Mouse (Mus musculus) liver, embryonic 14.5 days (tissue): ENCODE results near the gene 4930442H23Rik. TPM values are rescaled to one million over a fixed set of nuclear protein-coding genes. Genes with fewer than 3 reads are reported as not detected.

ENCODE experiments used
- ATAC-seq: fragments of 200-750 bp; cut with Nextera tagmentation; 2 replicates; pipeline ENCODE4 v1.8.0; 2017; ENCODE audit warnings: moderate number of reproducible peaks, mild to moderate bottlenecking, moderate library complexity; ENCODE audit not compliant: insufficient read depth
- DNase-seq, 3 experiments: peaks; one replicate each; pipeline ENCODE4 v3.0.0-alpha.2; 2012 to 2013; ENCODE audit warnings: low read depth in 3 of 3, low spot score in 3 of 3
- H3K27ac ChIP-seq: fragments of 300-500 bp; sonication (generic); 2 replicates; pipeline ENCODE4 v1.5.1; 2014; ENCODE audit warnings: moderate library complexity, mild to moderate bottlenecking, control low read depth, inconsistent platforms
- H3K27me3 ChIP-seq: fragments of 300-500 bp; sonication (generic); 2 replicates; pipeline ENCODE4 v1.6.1; 2014; ENCODE audit warnings: mild to moderate bottlenecking, low read length, moderate library complexity; ENCODE audit not compliant: control insufficient read depth, insufficient read depth
- H3K36me3 ChIP-seq: fragments of 300-500 bp; sonication (generic); replicated peaks from 2 replicates; pipeline ENCODE4 v1.6.1; 2014; ENCODE audit warnings: low read depth; ENCODE audit not compliant: control insufficient read depth, insufficient read depth
- H3K4me1 ChIP-seq, 2 experiments: fragments of 200-500 bp in 1 of 2; fragments of 300-500 bp in 1 of 2; sonication (generic) in 1 of 2; replicated peaks; 2 replicates each; pipeline ENCODE4 v1.6.1; 2012 to 2014; ENCODE audit warnings: antibody characterized with exemption in 1 of 2, inconsistent platforms in 1 of 2, low read length in 1 of 2; ENCODE audit not compliant: control insufficient read depth in 2 of 2, insufficient read depth in 2 of 2
- H3K4me2 ChIP-seq: fragments of 300-500 bp; sonication (generic); 2 replicates; pipeline ENCODE4 v1.6.1; 2014; ENCODE audit warnings: low read depth, mild to moderate bottlenecking, control low read depth, moderate library complexity
- H3K4me3 ChIP-seq, 2 experiments: fragments of 200-500 bp in 1 of 2; fragments of 300-500 bp in 1 of 2; sonication (generic) in 1 of 2; 2 replicates each; pipeline ENCODE4 v1.5.1; 2012 to 2014; ENCODE audit warnings: low read depth in 2 of 2, low read length in 2 of 2, mild to moderate bottlenecking in 2 of 2, control low read depth in 1 of 2, inconsistent platforms in 1 of 2, moderate library complexity in 1 of 2; ENCODE audit not compliant: insufficient read depth in 1 of 2
- H3K9ac ChIP-seq: fragments of 300-500 bp; sonication (generic); replicated peaks from 2 replicates; pipeline ENCODE4 v1.6.1; 2014; ENCODE audit warnings: mild to moderate bottlenecking, control low read depth, moderate library complexity
- H3K9me3 ChIP-seq: fragments of 300-500 bp; sonication (generic); 2 replicates; pipeline ENCODE4 v1.6.1; 2016; ENCODE audit warnings: low read length, mixed read lengths; ENCODE audit not compliant: control insufficient read depth
- CTCF ChIP-seq: IDR thresholded peaks from 2 replicates; pipeline ENCODE4 v1.5.1; 2016; ENCODE audit warnings: antibody characterized with exemption, low read depth, control low read depth
- EP300 ChIP-seq: IDR thresholded peaks from 2 replicates; pipeline ENCODE4 v1.6.1; 2016; ENCODE audit warnings: antibody characterized with exemption, low read depth
- WGBS: fragments of 180-500 bp; shearing (Covaris S2); extraction: QIAGEN DNeasy Blood & Tissue Kit; methylation state at CpG from one replicate; pipeline ENCODE4 v1.1.7; 2014; ENCODE audit not compliant: insufficient replicate concordance; 5-methylcytosine and 5-hydroxymethylcytosine counted together
- polyA plus RNA-seq, 2 experiments: library from polyadenylated mRNA; depleted of rRNA in 1 of 2; stranded (reverse) in 1 of 2; unstranded in 1 of 2; fragments of >200 nt; fragmentation: Nextera tagmentation in 1 of 2; extraction: Ambion mirVana in 1 of 2; gene quantifications; 2 replicates each; pipeline versions ENCODE4 v1.2.1 to v1.2.3; 2012 to 2014

The 4930442H23Rik gene
- polyA plus RNA-seq, 2 experiments: not detected

GRCm38 (mm10) chr10:81198990-81199389 lies 15.3 kb upstream of the 4930442H23Rik start:
- DNase-seq (no peak), ATAC-seq (no peak)
- H3K9me3 ChIP-seq: no peaks in the 10 kb centered on the region
- no peak overlapping the region for H3K27ac ChIP-seq
- H3K9ac ChIP-seq: no peak overlapping the region
- H3K36me3 ChIP-seq: no peaks in the 10 kb centered on the region
- TF ChIP-seq EP300: no peak
- no peak for TF ChIP-seq CTCF
- H3K4me1 ChIP-seq: peaks cover 2 to 11% of the 10 kb centered on the region in 2 experiments
- H3K4me2 ChIP-seq: no peak overlapping the region
- peaks cover 26% of the 10 kb centered on the region for H3K27me3 ChIP-seq
- H3K4me3 ChIP-seq: no peak overlapping the region
- WGBS: 73% methylated on average over 6 of the region's 6 CpGs

- Histone ChIP-seq H3K4me3 (no peak overlapping the region), H3K4me2 (no peak overlapping the region), H3K36me3 (no peaks in the 10 kb centered on the region), H3K9ac (no peak overlapping the region), H3K27me3 (peaks cover 32% of the 10 kb centered on the region), H3K27ac (no peak overlapping the region), H3K9me3 (no peaks in the 10 kb centered on the region), H3K4me1 (peaks cover 0 to 7% of the 10 kb centered on the region in 2 experiments; a peak in 3 of 4 replicates)
- no peak for DNase-seq
- 0% methylated on average over 9 of the region's 9 CpGs for WGBS
- no peak for ATAC-seq
- TF ChIP-seq CTCF (peak; percentile 79), EP300 (no peak)
Measured at GRCm38 (mm10) chr10:81198230-81198629, 14.6 kb upstream of the 4930442H23Rik start.

- no peak overlapping the region for H3K4me3 ChIP-seq
- DNase-seq (no peak), ATAC-seq (no peak)
- H3K4me1 ChIP-seq: peaks cover 0 to 8% of the 10 kb centered on the region in 2 experiments; a peak in 2 of 4 replicates
- H3K9ac ChIP-seq: no peak overlapping the region
- 36% methylated on average over 6 of the region's 6 CpGs for WGBS
- H3K4me2 ChIP-seq: no peak overlapping the region
- TF ChIP-seq EP300: no peak
- TF ChIP-seq CTCF: no peak
- H3K27ac ChIP-seq: no peak overlapping the region
- H3K36me3 ChIP-seq: no peaks in the 10 kb centered on the region
- peaks cover 35% of the 10 kb centered on the region for H3K27me3 ChIP-seq
- H3K9me3 ChIP-seq: no peaks in the 10 kb centered on the region
Measured at GRCm38 (mm10) chr10:81197305-81197704, 13.7 kb upstream of the 4930442H23Rik start.

GRCm38 (mm10) chr10:81196470-81197065 lies 12.9 kb upstream of the 4930442H23Rik start:
- no peaks in the 10 kb centered on the region for H3K36me3 ChIP-seq
- TF ChIP-seq CTCF (no peak), EP300 (no peak)
- DNase-seq: no peak
- 60% methylated on average over 11 of the region's 11 CpGs for WGBS
- no peak overlapping the region for H3K27ac ChIP-seq
- H3K4me1 ChIP-seq: peaks cover 0 to 10% of the 10 kb centered on the region in 2 experiments; a peak in 2 of 4 replicates
- no peak overlapping the region for H3K4me3 ChIP-seq
- H3K9me3 ChIP-seq: no peaks in the 10 kb centered on the region
- no peak for ATAC-seq
- H3K27me3 ChIP-seq: peaks cover 35% of the 10 kb centered on the region
- H3K4me2 ChIP-seq: no peak overlapping the region
- no peak overlapping the region for H3K9ac ChIP-seq

GRCm38 (mm10) chr10:81195300-81195699 lies 11.7 kb upstream of the 4930442H23Rik start:
- Histone ChIP-seq H3K4me1 (peaks cover 0 to 15% of the 10 kb centered on the region in 2 experiments; a peak in 3 of 4 replicates), H3K9me3 (no peaks in the 10 kb centered on the region), H3K4me2 (no peak overlapping the region), H3K9ac (no peak overlapping the region), H3K27ac (no peak overlapping the region), H3K4me3 (no peak overlapping the region), H3K27me3 (peaks cover 35% of the 10 kb centered on the region), H3K36me3 (peaks cover 3% of the 10 kb centered on the region)
- no peak for TF ChIP-seq EP300
- TF ChIP-seq CTCF: no peak
- ATAC-seq (no peak), DNase-seq (no peak)
- 45% methylated on average over 4 of the region's 4 CpGs for WGBS
